Mouse (Mus musculus) urinary bladder, postnatal 36 days (tissue): ENCODE data around the gene Hprt.
"Not testable (repeated sequence)": the region's sequence is repeated elsewhere in the genome, so short reads cannot be mapped to it uniquely, and the experiment has no call there.

Experiments
- DNase-seq, 2 experiments: peaks; one replicate each; pipeline ENCODE4 v3.0.0; 2022; ENCODE audit warnings: low spot score in 2 of 2, mixed read lengths in 1 of 2

Gene Hprt

GRCm38 (mm10) chrX:52987905-52988783 is at the start of gene Hprt:
TSS of gene Hprt (plus strand) at chrX:52988137.
- DNase-seq, result peak; percentile 76 to 85

- DNase-seq, result no peak
Measured at GRCm38 (mm10) chrX:52945509-52945908, 42.4 kb upstream of the Hprt start.

- DNase-seq, result no peak
Measured at GRCm38 (mm10) chrX:52949713-52950112, 38.2 kb upstream of the Hprt start.

GRCm38 (mm10) chrX:52956942-52957341 is 31.0 kb upstream of the Hprt start:
- no peak for DNase-seq

- no peak for DNase-seq
Measured at GRCm38 (mm10) chrX:52961559-52962110, 26.3 kb upstream of the Hprt start.

GRCm38 (mm10) chrX:52965149-52965548 is 22.8 kb upstream of the Hprt start:
- DNase-seq, result no peak

GRCm38 (mm10) chrX:52971211-52972006 is 16.5 kb upstream of the Hprt start:
- peak in 1 of 2 experiments; percentile 12 for DNase-seq

- DNase-seq, result no peak
Measured at GRCm38 (mm10) chrX:52972129-52972528, 15.8 kb upstream of the Hprt start.

- DNase-seq, result no peak
Measured at GRCm38 (mm10) chrX:52972680-52973079, 15.3 kb upstream of the Hprt start.

- no peak for DNase-seq
Measured at GRCm38 (mm10) chrX:52978576-52978975, 9.4 kb upstream of the Hprt start.

- no peak for DNase-seq
Measured at GRCm38 (mm10) chrX:52981378-52981777, 6.6 kb upstream of the Hprt start.

- DNase-seq, result not testable (repeated sequence)
Measured at GRCm38 (mm10) chrX:52994726-52995125, 6.8 kb downstream of the Hprt start.

GRCm38 (mm10) chrX:53004887-53005286 is 16.9 kb downstream of the Hprt start:
- not testable (repeated sequence) for DNase-seq

GRCm38 (mm10) chrX:53006062-53006461 is 18.1 kb downstream of the Hprt start:
- no peak for DNase-seq

GRCm38 (mm10) chrX:53015549-53015948 is 27.6 kb downstream of the Hprt start:
- DNase-seq, result no peak

GRCm38 (mm10) chrX:53023021-53023420 is 35.1 kb downstream of the Hprt start:
- no peak for DNase-seq

- DNase-seq, result not testable (repeated sequence)
Measured at GRCm38 (mm10) chrX:53024268-53024667, 36.3 kb downstream of the Hprt start.

- no peak for DNase-seq
Measured at GRCm38 (mm10) chrX:53025471-53026223, 37.7 kb downstream of the Hprt start.

GRCm38 (mm10) chrX:53029559-53029958 is 41.6 kb downstream of the Hprt start:
- no peak for DNase-seq

- no peak for DNase-seq
Measured at GRCm38 (mm10) chrX:53038194-53038593, 50.3 kb downstream of the Hprt start.

- DNase-seq, result no peak
Measured at GRCm38 (mm10) chrX:53039651-53040050, 51.7 kb downstream of the Hprt start.

- no peak for DNase-seq
Measured at GRCm38 (mm10) chrX:53040138-53040537, 52.2 kb downstream of the Hprt start.
